Mouse (Mus musculus) kidney, embryonic 16.5 days (tissue): ENCODE results near the gene Ubqln1. TPM values are rescaled to one million over a fixed set of nuclear protein-coding genes. Genes with fewer than 3 reads are reported as not detected.
A peak's percentile ranks its signal among the peaks of the same experiment; 100 is the strongest.

ENCODE experiments used
- ATAC-seq: fragments of 200-750 bp; cut with Nextera tagmentation; 2 replicates; pipeline ENCODE4 v1.8.0; 2017; ENCODE audit warnings: moderate TSS enrichment; ENCODE audit not compliant: low FRiP score, low TSS enrichment
- H3K27ac ChIP-seq: fragments of 300-500 bp; sonication (generic); 2 replicates; pipeline ENCODE4 v1.5.1; 2014; ENCODE audit warnings: low read length
- H3K27me3 ChIP-seq: fragments of 300-500 bp; sonication (generic); 2 replicates; pipeline ENCODE4 v1.6.1; 2014; ENCODE audit warnings: low read length, control low read depth, mixed read lengths; ENCODE audit not compliant: insufficient read depth
- H3K36me3 ChIP-seq: fragments of 300-500 bp; sonication (generic); 2 replicates; pipeline ENCODE4 v1.6.1; 2014; ENCODE audit warnings: low read length, control low read depth, mixed read lengths; ENCODE audit not compliant: insufficient read depth
- H3K4me1 ChIP-seq: fragments of 300-500 bp; sonication (generic); 2 replicates; pipeline ENCODE4 v1.6.1; 2014; ENCODE audit warnings: low read length, control low read depth, mixed read lengths; ENCODE audit not compliant: insufficient read depth
- H3K4me2 ChIP-seq: fragments of 300-500 bp; sonication (generic); replicated peaks from 2 replicates; pipeline ENCODE4 v1.6.1; 2014; ENCODE audit warnings: low read depth, low read length
- H3K4me3 ChIP-seq: fragments of 300-500 bp; sonication (generic); 2 replicates; pipeline ENCODE4 v1.5.1; 2014; ENCODE audit warnings: mild to moderate bottlenecking, low read length
- H3K9ac ChIP-seq: fragments of 300-500 bp; sonication (generic); replicated peaks from 2 replicates; pipeline ENCODE4 v1.6.1; 2014; ENCODE audit warnings: low read length
- H3K9me3 ChIP-seq: fragments of 300-500 bp; sonication (generic); 2 replicates; pipeline ENCODE4 v1.6.1; 2016; ENCODE audit warnings: low read length, control low read depth
- whole genome bisulfite sequencing: fragments of 180-500 bp; shearing (Covaris S2); extraction: QIAGEN DNeasy Blood & Tissue Kit; methylation state at CpG from one replicate; pipeline ENCODE4 v1.1.7; 2014; 5-methylcytosine and 5-hydroxymethylcytosine counted together
- polyA plus RNA-seq: library from polyadenylated mRNA; unstranded; fragments of >200 nt; fragmentation: Nextera tagmentation; extraction: Ambion mirVana; gene quantifications from 2 replicates; pipeline ENCODE4 v1.2.1, GENCODE M21; 2015

Ubqln1 gene
- polyA plus RNA-seq, 1 experiment from 2014 or later: 103 TPM

DNA sequence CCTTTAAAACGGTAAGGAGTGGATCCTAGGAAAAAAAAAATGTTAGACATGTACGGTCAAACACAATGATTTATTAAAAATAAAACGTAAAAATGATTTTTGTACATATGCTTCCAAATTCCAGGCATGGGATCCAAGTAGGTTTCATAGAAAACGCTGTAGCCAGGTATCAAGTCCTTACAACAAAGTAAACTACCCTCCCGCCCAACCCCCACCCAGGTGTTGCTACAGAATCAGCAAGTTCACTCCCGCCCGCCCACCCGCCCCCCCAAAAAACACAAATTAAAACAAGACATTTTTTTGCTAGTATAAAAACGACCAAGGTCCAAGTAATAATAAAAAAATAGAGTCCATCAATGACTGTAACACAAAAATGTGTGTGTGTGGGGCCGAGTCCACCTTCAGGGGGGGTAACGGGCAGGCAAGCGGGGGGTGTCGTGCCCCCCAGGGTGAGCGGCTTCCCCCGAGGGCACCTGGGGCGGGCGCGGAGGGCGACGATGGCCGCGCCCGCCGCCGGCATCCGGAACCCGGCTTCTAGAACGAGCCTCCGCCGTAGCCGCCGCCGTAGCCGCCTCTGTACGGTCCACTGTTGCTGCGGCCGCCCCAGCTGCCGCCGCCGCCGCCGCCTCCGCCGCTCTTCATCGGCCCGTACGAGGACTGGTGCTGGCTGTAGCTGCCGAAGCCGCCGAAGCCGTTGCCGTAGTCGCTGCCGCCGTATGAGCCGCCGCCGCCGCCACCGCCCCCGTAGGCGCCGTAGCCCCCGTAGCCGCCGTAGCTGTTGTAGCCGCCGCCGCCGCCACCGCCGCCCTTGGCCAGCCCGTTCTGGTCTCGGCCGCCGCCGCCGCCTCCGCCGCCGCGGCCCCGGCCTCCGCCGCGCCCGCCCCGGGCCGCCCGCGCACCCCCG lies 88.3 kb downstream of the Ubqln1 start:
- Histone ChIP-seq H3K27me3 (no peaks in the 10 kb centered on the region), H3K4me3 (peak overlapping the region; percentile 92), H3K27ac (peak overlapping the region; percentile 98), H3K36me3 (peaks cover 3% of the 10 kb centered on the region; the same call in 1 of the 2 replicates), H3K4me2 (peak overlapping the region; percentile 78), H3K9me3 (no peaks in the 10 kb centered on the region), H3K9ac (peak overlapping the region; percentile 100), H3K4me1 (peaks cover 45% of the 10 kb centered on the region)
- under 1% methylated on average over 35 of the region's 92 CpGs for WGBS
- ATAC-seq: no peak

Other genes starting within 250 kb of the Ubqln1 start
- 8.2 and 9.2 TPM in 2 replicates for gene Klhl3, start 102.1 kb downstream of the Ubqln1 start, polyA plus RNA-seq
- 23.2 and 32.9 TPM in 2 replicates for gene Hnrnpa0, start 87.1 kb downstream of the Ubqln1 start, polyA plus RNA-seq
- 38.6 and 39.9 TPM in 2 replicates for gene Idnk, start 58.0 kb downstream of the Ubqln1 start, polyA plus RNA-seq
- gene Gkap1, start 60.0 kb upstream of the Ubqln1 start, polyA plus RNA-seq: 22.5 and 25.8 TPM in 2 replicates
- 0.71 and 0.84 TPM in 2 replicates for gene Kif27, start 143.5 kb upstream of the Ubqln1 start, polyA plus RNA-seq
- gene 2210016F16Rik, start 169.6 kb upstream of the Ubqln1 start, polyA plus RNA-seq: 29.3 and 31.0 TPM in 2 replicates
- gene Rmi1, start 186.6 kb upstream of the Ubqln1 start, polyA plus RNA-seq: 23.2 and 25.7 TPM in 2 replicates
- gene Hnrnpk, start 187.7 kb upstream of the Ubqln1 start, polyA plus RNA-seq: 1,654 and 1,686 TPM in 2 replicates